In the genomic region with DNA sequence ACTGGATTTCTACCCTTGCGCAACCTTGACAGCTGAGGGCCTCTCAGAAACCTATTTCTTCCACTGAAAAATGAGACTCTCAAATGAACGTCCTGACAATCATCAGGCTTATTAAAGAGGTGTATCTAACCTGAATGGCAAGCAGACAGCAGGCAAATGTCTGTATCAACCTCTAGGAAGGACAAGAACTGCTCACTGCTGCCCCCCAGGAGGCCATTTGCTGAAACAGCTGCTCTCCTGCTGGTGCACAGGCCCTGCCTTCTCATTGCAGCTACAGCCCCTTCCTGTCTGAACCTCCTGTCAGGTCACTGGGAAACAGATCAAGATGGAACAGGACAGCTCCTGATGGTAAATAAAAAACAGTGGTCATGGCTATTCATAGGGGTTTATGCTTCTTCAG, we compare ENCODE assay signal across 23 mouse cellular contexts. TPM values are rescaled to one million over a fixed set of nuclear protein-coding genes. Genes with fewer than 3 reads are reported as not detected.
DNase-seq lines count a peak whose midpoint lies in the region; TF ChIP-seq lines count a peak whose summit lies in the region.
"Had no signal": no experiment of that assay in that cellular context is flagged by ENCODE, and none has a peak within 500 bp of the region (broad histone marks: within the 10 kb centered on the region; RNA-seq: fewer than 3 reads in every experiment).

No protein-coding gene starts in this region.

- TF ChIP-seq CTCF in E14TG2a.4 (conservative IDR thresholded peaks at IDR 0.05; ENCODE audit: low read length), result 0 out of 2 replicates have a peak, but pooled peaks have one; percentile 17

- peak; percentile 66 for DNase-seq in heart, adult 11 months
- DNase-seq in heart, postnatal 36 days, result no peak
- peak; percentile 15 for DNase-seq in left cerebral cortex, postnatal 4 days
- no peak for DNase-seq in left cerebral cortex, adult 11 months (ENCODE audit: low spot score)
- DNase-seq in R1 (ENCODE audit: low read depth, low spot score), result peak; percentile 22
- no peak for DNase-seq in frontal cortex, postnatal 25 days (ENCODE audit: low spot score in 2 of 2)
- DNase-seq in spleen, adult 18-20 months, result no peak
- DNase-seq: adrenal gland, adult 8-10 months; gastrocnemius, postnatal 25 days; kidney, adult 9 months; lung, adult 18-20 months; lung, postnatal 4 days; thymus, postnatal 14 days had no signal

- no peaks in the 10 kb centered on the region for H3K9me3 ChIP-seq in E14TG2a.4 (ENCODE audit: low read length)
- H3K9me3 ChIP-seq: embryonic facial prominence, embryonic 12.5 days; heart, embryonic 15.5 days; limb, embryonic 15.5 days had no signal

- H3K36me3 ChIP-seq in E14TG2a.4 (ENCODE audit: insufficient read depth, low read length), result no peaks in the 10 kb centered on the region
- H3K36me3 ChIP-seq: embryonic facial prominence, embryonic 12.5 days; heart, embryonic 15.5 days; limb, embryonic 15.5 days had no signal

- H3K4me3 ChIP-seq in E14TG2a.4 (replicated peaks; ENCODE audit: low read length), result no peak overlapping the region
- H3K4me3 ChIP-seq: embryonic facial prominence, embryonic 12.5 days; erythroblast, embryonic 14.5 days; heart, embryonic 15.5 days; limb, embryonic 15.5 days had no signal

- intact Hi-C loops in heart, postnatal 36 days (cut with DNase I), result no loop called here
- intact Hi-C loops in left cerebral cortex, postnatal 4 days (cut with DNase I), result no loop called here

- H3K4me1 ChIP-seq in E14TG2a.4 (replicated peaks; ENCODE audit: low read depth, low read length), result peaks cover 5% of the 10 kb centered on the region; the same call in 1 of the 2 replicates
- H3K4me1 ChIP-seq: embryonic facial prominence, embryonic 12.5 days; heart, embryonic 15.5 days; limb, embryonic 15.5 days had no signal

- H3K27me3 ChIP-seq in E14TG2a.4 (ENCODE audit: insufficient read depth, low read length), result no peaks in the 10 kb centered on the region
- H3K27me3 ChIP-seq: embryonic facial prominence, embryonic 12.5 days; heart, embryonic 15.5 days; limb, embryonic 15.5 days had no signal

RNA-seq across cellular contexts. Expression of a gene that starts 1.7 kb away (rescaled TPM):
- total RNA-seq in heart, postnatal 36 days (2021), result not detected
- not detected for total RNA-seq in left cerebral cortex, postnatal 4 days (2021)
- total RNA-seq: gastrocnemius, postnatal 25 days; heart, adult 8-10 months; hematopoietic stem cell, adult 5-6 weeks; layer of hippocampus, postnatal 14 days; left cerebral cortex, postnatal 25 days; neutrophil, adult 5-6 weeks had no signal

RNA-seq across cellular contexts. Expression of a gene that starts 31.6 kb away (rescaled TPM):
- total RNA-seq in heart, postnatal 36 days (2021), result not detected
- not detected for total RNA-seq in left cerebral cortex, postnatal 4 days (2021)
- total RNA-seq: gastrocnemius, postnatal 25 days; heart, adult 8-10 months; hematopoietic stem cell, adult 5-6 weeks; layer of hippocampus, postnatal 14 days; left cerebral cortex, postnatal 25 days; neutrophil, adult 5-6 weeks had no signal

Comparison
In these comparisons a context has a peak if more than half of its experiments do, and no peak if none do; other contexts are left out.
1. DNase-seq: peak in heart, adult 11 months (single experiment), left cerebral cortex, postnatal 4 days (single experiment) and R1 (single experiment); none in heart, postnatal 36 days (0 of 2), left cerebral cortex, adult 11 months (single experiment), frontal cortex, postnatal 25 days (0 of 2) and spleen, adult 18-20 months (0 of 2).